Mouse (Mus musculus) lung, adult 2 months (tissue): ENCODE measurements around the gene Tex35. TPM values are rescaled to one million over a fixed set of nuclear protein-coding genes. Genes with fewer than 3 reads are reported as not detected.

Experiments
- DNase-seq: peaks from one replicate; pipeline ENCODE4 v3.0.0; 2022
- H3K4me1 ChIP-seq: fragments of 200-500 bp; 2 replicates; pipeline ENCODE4 v1.6.1; 2011; ENCODE audit warnings: low read length; ENCODE audit not compliant: control insufficient read depth, insufficient read depth
- H3K4me3 ChIP-seq: fragments of 200-500 bp; replicated peaks from 2 replicates; pipeline ENCODE3; 2011; ENCODE audit warnings: low read depth, mild to moderate bottlenecking, control low read depth, low read length; ENCODE audit errors: extremely low read depth
- CTCF ChIP-seq: fragments of 200-500 bp; IDR thresholded peaks from 2 replicates; pipeline ENCODE4 v1.5.1; 2011; ENCODE audit warnings: mild to moderate bottlenecking, low read length, control low read depth; ENCODE audit not compliant: insufficient read depth
- POLR2A ChIP-seq: fragments of 200-500 bp; IDR thresholded peaks from 2 replicates; pipeline ENCODE4 v1.6.1; 2011; ENCODE audit warnings: low read depth, mild to moderate bottlenecking, control low read depth, low read length, borderline replicate concordance; ENCODE audit errors: extremely low read depth
- WGBS: fragments of 180-500 bp; shearing (Covaris S2); methylation state at CpG from one replicate; pipeline ENCODE4 v1.1.7; 2018; 5-methylcytosine and 5-hydroxymethylcytosine counted together
- polyA plus RNA-seq: library from polyadenylated mRNA; depleted of rRNA; stranded (reverse); fragments of >200 nt; gene quantifications from 2 replicates; pipeline ENCODE4 v1.2.3, GENCODE M21; 2012

The Tex35 gene
- polyA plus RNA-seq, 1 experiment, result 0.15 TPM

GRCm38 (mm10) chr1:157119168-157119567 lies 10.7 kb upstream of the Tex35 start:
- 78% methylated on average over 6 of the region's 6 CpGs for WGBS
- no peak for DNase-seq
- H3K4me3 ChIP-seq, result no peak overlapping the region
- TF ChIP-seq POLR2A, result no peak
- no peak for TF ChIP-seq CTCF
- H3K4me1 ChIP-seq, result no peaks in the 10 kb centered on the region

DNA sequence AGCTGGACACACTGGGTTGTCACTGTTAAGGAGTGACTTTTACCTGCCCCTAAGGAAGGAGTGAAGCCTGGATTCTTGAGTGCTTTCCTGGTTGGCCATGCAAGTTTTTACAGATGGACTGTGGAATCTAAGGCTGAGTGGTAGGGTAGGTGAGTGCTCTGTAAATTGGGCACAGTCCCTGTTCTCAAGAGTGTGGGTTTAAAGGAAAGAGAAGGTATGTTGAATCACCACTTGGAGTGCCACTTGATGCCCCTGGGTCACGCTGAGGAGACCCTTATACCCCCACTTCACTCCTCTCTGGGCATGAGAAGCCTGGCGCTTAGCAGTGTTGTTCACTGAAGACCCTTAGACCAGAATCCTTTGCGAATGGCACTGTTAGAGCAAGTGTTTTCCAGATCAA lies 9.0 kb upstream of the Tex35 start:
- TF ChIP-seq CTCF, result no peak
- TF ChIP-seq POLR2A, result no peak
- no peaks in the 10 kb centered on the region for H3K4me1 ChIP-seq
- 72% methylated on average over 3 of the region's 3 CpGs for WGBS
- H3K4me3 ChIP-seq, result no peak overlapping the region
- DNase-seq, result no peak

DNA sequence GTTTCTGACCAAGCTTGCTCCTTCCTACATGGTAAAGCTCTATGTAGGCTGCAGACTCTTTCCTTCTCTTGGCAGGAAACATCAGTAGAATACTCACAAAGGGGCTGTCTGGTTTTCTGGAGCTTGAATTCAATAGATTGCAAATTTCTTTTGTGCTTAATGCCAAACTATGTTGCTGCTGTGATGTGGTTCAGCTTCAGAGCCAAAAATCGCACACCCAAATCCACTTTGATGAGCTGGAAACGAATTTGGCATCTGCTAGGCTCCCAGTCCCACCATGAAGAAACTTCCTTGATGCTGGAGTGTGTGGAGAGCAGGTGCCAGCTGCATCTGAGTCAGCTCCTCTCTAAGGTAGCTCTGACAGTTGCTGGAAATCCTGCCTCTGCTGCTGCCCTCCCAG lies 6.0 kb upstream of the Tex35 start:
- TF ChIP-seq CTCF, result no peak
- no peak for TF ChIP-seq POLR2A
- Histone ChIP-seq H3K4me1 (no peaks in the 10 kb centered on the region), H3K4me3 (no peak overlapping the region)
- no peak for DNase-seq
- 77% methylated on average over 2 of the region's 2 CpGs for WGBS

DNA sequence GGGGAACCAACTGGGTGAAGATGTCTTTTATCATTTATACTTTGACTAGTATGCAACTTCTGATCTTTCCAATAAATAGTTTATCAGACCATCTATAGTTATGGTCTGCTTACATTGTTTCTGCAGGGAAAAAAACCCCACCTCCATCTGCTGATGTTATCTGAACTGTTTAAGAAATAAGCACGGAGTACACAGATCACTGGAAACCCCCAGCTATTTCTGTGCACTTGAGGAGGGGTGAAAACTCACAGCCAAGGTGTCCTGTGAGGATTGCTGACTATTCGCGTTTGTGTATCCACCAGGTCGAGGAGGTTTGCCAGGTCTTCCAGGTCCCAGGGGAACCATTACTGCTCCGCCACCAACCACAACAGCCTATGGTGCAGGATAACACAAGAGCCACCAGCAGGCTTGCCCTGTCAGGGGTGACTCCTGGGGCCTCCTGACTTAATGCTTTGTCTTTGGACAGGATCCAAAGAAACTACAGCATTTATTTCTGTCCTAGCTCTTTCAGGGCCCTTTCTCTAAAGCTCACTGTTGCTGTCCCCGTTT lies 1.9 kb upstream of the Tex35 start:
- DNase-seq, result no peak
- Histone ChIP-seq H3K4me1 (no peaks in the 10 kb centered on the region), H3K4me3 (no peak overlapping the region)
- TF ChIP-seq POLR2A (no peak), CTCF (no peak)
- 67% methylated on average over 6 of the region's 6 CpGs for WGBS

DNA sequence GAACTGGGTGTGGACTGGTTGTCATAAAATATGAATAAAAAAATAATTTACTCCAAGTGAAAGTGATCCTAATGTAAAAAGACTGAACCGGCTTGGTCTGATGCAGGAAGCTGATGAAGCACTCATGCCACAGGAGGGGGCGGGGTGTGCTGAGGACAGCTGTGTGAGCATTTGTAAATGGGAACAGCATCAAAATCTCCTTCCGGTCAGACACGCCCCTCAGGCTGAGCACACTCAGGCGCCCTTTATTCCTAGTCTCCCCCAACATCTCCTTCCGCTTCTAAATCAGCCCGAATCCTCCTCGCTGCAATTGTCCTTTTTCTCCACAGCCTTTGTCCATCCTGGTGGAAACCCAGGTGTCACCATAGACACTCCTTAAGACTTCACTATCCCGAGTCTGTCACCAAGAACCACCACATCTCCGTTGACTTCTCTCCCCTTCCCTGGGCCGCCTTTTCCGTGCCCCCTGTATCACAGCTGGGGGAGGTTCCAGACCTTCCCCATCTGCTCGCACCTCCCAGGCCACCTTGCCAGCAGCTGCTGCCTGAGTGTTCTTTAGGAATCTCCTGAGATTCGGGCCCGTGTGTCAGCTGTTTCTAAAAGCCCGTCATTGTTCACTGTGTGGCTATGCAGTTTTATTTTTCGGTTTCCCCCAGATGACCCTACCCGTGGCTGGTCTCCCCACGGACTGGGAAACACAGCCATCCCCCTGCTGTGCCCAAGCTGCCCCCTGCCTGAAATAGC lies 7.2 kb downstream of the Tex35 start:
- no peak for DNase-seq
- H3K4me3 ChIP-seq, result no peak overlapping the region
- H3K4me1 ChIP-seq, result peaks cover 4% of the 10 kb centered on the region
- WGBS, result 14% methylated on average over 19 of the region's 19 CpGs
- TF ChIP-seq CTCF, result no peak
- no peak for TF ChIP-seq POLR2A

DNA sequence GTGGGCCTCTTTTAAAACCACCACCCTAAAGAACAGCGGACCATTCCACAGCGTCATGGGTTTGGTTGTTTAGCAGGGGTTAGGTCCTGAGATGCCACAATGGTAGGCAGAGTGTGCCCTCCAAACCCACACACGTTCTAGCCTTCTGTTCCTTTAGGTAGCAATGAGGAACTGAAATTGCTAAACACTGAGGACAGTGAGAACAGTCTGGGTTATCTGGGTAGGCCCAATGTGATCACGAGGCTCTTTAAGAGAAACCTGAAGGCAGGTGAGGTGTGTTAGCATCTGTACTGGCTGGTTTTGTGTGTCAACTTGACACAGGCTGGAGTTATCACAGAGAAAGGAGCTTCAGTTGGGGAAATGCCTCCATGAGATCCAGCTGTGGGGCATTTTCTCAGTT lies 12.9 kb downstream of the Tex35 start:
- TF ChIP-seq POLR2A, result no peak
- TF ChIP-seq CTCF, result no peak
- WGBS, result 86% methylated on average over 4 of the region's 4 CpGs

GRCm38 (mm10) chr1:157092622-157093021 lies 15.9 kb downstream of the Tex35 start:
- WGBS, result 54% methylated on average over 1 of the region's 1 CpGs
- TF ChIP-seq CTCF (no peak), POLR2A (no peak)
- Histone ChIP-seq H3K4me3 (no peak overlapping the region), H3K4me1 (peaks cover 7% of the 10 kb centered on the region; the same call in 1 of the 2 replicates)
- DNase-seq, result no peak

More for the DNA sequence above, 12.9 kb downstream of the Tex35 start:
- H3K4me1 ChIP-seq, result peaks cover 7% of the 10 kb centered on the region; the same call in 1 of the 2 replicates
- H3K4me3 ChIP-seq, result no peak overlapping the region
- no peak for DNase-seq

DNA sequence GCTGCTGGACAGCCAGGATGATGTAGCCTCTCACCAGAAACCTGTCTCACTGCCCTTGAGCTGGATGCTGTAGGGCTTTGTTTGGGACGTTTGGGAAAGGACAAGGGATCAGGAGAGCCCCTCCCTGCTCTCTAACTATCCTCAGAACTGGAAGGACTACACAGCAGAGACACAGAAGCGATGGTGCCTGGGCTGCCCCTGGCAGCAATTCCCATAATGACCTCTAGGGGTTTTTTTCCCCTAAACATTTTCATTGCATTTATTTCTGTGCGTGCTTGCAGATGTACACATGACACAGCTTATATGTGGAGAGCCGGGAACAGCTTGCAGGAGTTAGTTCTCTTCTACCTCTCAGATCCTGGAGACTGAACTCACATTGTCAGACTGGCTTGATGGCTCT lies 16.3 kb downstream of the Tex35 start:
- WGBS, result 65% methylated on average over 4 of the region's 4 CpGs
- Histone ChIP-seq H3K4me1 (peaks cover 7% of the 10 kb centered on the region; the same call in 1 of the 2 replicates), H3K4me3 (no peak overlapping the region)
- no peak for DNase-seq
- peak; percentile 34; the same call in 1 of the 2 replicates for TF ChIP-seq CTCF
- TF ChIP-seq POLR2A, result no peak

DNA sequence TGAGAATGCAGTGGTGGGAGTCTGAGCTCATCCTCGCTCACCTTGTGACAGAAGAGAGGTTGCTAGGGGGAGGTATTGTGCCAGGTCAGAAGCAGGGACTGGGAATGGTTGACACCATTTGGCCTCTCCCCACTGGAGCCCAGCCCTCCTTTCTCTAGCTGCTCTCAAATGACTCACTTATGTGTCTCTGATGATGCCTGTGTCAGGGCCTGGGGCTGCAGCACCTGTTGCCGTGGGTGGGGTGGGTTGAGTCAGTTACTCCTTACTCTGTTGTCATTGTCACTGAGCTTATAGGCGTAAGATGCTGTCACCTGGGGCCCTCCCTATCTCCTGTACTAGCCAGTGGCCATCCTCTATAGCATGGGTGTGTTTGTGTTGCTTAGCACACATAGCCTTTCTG lies 17.6 kb downstream of the Tex35 start:
- H3K4me1 ChIP-seq, result peaks cover 7% of the 10 kb centered on the region; the same call in 1 of the 2 replicates
- no peak for DNase-seq
- 76% methylated on average over 3 of the region's 3 CpGs for WGBS
- no peak for TF ChIP-seq POLR2A
- no peak for TF ChIP-seq CTCF
- no peak overlapping the region for H3K4me3 ChIP-seq

DNA sequence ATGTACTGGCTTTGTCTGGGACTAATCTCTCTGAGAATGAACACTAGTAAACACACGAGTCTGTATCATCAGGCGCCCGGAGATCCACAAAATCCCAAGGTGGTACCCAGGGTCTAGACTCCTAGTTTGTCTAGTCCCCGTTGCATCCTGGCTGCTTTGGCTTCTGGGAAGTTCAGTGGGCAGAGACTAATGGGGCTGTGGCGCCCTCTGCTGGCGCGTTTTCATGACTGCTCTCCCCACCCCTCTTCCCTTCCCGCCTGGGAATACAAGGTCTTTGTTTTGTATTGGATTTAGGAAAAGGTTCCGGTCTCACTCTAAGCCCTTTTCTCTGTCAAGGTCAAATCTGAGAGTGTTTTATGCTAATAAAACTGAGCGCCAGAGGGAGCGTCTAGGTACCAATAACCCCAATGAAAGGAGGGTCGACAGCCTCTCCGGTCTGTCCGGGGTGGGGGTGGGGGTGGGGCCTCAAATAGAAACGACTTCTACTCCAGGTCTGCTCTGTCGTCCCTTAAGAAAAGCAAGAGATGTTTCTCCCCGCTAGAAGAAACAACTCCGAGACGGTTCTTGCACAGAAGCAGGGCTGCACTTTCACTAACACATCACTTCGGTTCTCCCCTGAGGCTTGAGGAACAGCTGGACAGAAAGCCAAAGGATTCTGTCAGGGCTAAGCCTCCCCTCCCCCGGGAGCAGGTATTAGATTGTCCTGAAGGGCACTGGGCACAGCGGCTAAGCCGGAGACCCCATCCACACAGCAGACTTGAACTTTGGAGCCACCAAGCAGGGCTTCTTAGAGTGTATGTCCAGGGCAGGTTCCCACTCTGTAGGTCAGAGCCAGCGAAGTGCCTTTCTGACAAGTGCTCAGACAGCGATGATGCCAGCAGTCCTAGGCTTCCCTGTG lies 22.1 kb downstream of the Tex35 start:
- 9% methylated on average over 25 of the region's 25 CpGs for WGBS
- Histone ChIP-seq H3K4me1 (no peaks in the 10 kb centered on the region), H3K4me3 (peak overlapping the region; percentile 6)
- peak; percentile 43 for DNase-seq
- TF ChIP-seq CTCF, result peak; percentile 75
- TF ChIP-seq POLR2A, result no peak
